Mouse (Mus musculus) retina, embryonic 14.5 days (tissue): ENCODE data around the gene Mxra7.
"Not testable (repeated sequence)": the region's sequence is repeated elsewhere in the genome, so short reads cannot be mapped to it uniquely, and the experiment has no call there.

Source experiments
- DNase-seq: peaks from one replicate; pipeline ENCODE4 v3.0.0-alpha.2; 2015; ENCODE audit warnings: low spot score

Mxra7 gene

DNA sequence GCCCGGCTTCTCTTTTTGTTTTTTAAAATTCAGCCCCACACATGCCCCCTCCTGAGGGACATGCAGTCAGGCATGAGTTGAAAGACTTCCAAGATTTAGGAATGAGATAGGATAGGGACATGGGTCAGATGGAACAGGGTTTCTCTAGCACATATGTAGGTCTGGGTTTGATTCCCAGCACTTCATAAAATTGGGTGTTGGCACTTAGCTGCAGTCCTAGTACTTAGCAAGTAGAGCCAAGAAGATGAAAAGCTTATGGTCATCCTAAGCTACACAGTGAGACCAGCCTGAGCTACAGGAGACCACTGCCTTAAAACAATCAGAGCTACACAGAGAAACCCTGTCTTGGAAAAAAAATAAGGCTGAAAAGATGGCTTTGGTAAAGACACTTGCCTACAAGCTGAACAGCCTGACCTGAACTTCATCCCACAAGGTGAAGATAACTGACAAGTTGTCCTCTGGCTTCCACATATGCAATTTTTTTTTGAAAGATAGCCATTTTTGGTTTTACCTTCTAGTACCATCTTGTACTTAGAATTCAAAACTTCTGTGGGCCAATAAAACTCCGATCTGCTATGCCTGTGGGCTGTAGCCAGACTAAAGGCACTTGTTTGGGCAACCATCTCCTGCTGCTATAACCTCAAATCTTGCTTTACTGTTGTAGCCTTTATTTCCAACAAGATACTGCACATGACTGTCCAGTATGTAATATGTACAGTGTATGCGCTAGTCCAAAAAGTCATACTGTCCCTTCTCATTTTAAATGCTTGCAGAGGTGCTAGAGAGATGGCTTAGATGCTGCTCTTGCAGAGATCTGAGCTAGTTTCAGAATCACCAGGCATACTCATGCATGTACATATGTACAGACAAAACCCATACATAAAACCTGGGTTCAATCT lies 19.6 kb upstream of the Mxra7 start:
- no peak for DNase-seq

DNA sequence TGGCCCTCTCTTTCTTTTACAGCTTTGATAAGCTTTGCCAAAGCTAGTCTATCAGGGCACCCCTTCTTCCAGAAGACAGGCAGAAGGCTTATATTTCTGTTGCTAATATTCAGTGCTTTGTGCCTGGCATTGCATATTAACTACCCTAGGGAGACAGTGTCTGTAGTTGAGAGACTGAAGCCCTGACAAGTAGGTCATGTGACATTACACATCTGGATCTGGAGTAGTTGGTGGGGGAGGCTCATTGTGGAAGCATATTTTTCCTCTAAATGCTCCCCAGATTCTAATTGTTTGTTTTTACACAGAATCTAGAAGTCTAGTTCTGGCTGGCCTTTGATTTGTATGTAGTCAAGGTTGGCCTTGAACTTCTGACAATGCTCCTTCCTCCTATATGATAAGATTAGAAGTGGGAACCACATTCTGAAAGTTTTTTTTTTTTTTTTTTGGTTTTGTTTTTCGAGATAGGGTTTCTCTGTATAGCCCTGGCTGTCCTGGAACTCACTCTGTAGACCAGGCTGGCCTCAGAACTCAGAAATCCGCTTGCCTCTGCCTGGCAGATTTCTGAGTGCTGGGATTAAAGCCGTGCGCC lies 18.8 kb upstream of the Mxra7 start:
- DNase-seq: no peak

DNA sequence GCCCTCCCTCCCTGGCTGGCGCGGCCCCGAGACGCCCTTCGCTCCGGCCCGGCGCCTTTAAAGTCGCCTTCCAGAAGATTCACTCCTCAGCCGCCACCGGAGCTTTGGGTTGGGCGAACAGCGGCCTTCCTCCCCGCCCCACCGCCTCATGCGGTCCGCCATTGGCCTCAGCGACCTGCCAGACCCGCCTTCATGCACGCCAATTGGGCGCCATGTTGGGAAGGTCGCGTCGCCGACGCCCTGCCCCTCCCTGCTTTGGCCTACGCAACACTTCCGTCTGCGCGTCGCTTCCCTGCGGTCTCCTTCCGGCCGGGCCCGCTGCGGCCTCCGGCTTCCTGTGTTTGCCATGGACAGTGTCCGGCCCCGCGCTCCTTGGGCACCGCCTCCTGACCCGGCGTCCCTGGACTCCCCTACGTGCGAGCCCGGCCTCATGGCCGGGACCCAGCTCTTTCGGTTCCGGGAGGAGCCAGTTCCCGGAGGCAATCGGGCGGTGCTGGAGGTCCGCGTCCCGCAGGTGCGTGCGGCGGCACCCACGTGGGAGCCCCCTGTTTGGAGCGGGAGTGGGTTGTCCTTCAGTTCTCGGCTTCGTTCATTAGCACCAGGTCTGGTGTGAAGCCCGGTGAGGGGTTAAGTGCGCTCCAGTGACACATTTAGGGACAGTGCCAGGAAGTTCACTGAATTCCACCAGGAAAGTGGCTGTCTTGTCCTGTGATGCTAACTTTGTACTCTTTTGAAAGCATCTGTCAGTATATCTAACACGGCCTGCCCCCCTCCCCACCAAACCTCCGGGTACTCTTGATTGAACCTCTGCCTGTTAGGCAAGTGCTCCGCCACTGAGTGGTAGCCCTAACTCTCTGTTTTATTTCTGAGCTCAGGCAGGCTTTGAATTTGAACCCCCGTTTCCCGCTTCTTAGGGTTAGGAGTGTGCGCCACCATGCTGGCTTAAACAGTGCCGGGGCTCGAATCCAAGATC lies 15.7 kb upstream of the Mxra7 start, which contains the start of the genes Mettl23 and Jmjd6:
Gene Mettl23 (plus strand): TSS at position 18 of the 973 bp plus-strand sequence.
Gene Jmjd6 (minus strand): TSS at position 189 of the 973 bp plus-strand sequence.
- peak; percentile 96 for DNase-seq

DNA sequence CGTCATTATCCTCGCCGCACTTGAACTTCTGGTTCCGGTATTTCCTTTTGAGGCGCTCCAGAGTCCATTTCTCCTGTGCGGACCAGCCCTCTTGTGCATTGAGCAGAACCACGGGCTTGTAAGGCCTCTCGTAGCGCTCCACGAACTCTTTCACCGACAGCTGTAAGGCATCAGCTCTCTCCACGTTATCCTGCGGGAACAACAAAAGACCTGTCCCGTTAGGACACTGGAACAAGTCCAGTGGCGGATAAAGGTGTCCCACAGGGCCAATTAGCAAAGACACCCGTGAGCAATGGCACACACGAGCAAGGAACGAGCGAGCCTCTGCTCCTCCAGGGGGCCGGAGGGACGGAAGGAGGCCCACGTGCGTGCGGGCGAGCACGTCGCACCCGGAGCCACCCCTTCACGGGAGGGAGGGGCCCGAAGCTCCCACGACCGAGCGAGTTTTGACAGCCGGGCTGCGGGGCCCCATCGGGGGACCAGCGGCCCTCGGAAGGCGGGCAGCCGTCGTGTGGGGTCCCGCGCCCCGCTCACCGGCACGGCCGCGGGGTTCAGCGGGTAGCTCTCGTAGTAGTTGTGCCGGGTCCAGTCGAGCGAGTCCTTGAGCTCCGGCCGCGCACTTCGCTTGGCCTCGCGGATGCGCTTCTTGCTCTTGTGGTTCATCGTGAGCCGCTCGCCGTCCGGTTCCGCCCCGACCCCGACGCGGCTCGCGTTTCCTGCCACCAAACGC lies 14.8 kb upstream of the Mxra7 start:
- peak; percentile 67 for DNase-seq

DNA sequence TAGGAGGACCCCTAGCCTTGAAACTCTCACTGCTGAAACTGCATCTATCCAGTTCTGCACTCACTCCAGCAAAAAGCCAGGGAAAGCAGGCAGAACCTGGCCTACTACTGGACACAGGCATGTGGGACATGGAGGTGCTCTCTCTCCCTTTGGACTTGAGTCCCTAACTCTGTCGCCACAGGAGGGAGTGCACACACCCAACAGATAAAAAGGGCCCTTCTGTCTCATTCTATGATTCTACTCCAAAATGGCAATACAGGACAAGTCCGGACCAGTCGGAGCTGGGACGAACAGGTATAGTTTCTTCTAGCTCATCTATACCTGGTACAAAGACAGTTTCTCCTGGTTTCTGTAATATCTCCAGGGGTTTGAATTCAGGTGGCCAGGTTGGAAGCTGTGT lies 12.9 kb upstream of the Mxra7 start:
- no peak for DNase-seq

DNA sequence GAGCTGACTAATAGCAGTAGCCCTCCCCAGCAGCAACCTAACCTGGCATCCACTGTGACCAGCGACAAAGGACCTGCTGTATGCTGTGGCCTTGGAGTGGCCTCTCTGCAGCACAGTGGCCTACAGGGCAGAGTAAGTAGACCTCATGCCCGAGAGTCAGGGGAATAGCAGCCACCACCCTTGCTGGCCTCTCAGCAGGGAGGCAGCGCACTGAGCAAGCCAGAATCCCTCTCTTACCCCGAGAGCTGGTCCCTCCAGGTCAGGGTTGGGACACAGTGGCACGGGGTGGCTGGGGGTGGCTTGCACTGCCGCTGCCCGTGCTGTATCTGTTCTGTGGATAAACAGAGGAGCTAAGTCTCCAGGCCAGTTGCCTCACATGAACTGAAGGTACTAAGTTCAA lies 11.8 kb upstream of the Mxra7 start:
- no peak for DNase-seq

DNA sequence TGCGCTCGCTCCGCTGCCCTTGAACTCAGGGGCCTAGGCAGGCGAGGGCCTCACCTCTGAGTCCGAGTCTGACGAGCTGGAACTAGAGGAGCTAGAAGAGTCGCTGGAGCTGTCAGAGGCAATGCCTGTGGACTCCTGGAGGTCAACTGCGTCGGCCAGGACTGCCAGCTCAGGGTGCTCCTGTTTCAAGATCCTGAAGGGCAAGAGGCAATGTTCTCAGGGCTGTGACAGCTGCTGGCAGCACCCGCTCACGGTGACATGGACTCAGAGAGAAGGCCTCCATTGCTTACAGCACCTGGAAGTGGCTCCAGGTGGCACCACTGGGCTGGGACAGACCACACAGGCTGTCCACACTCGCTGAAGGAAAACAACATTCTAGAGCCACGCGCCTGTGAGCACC lies 11.1 kb upstream of the Mxra7 start:
- no peak for DNase-seq

DNA sequence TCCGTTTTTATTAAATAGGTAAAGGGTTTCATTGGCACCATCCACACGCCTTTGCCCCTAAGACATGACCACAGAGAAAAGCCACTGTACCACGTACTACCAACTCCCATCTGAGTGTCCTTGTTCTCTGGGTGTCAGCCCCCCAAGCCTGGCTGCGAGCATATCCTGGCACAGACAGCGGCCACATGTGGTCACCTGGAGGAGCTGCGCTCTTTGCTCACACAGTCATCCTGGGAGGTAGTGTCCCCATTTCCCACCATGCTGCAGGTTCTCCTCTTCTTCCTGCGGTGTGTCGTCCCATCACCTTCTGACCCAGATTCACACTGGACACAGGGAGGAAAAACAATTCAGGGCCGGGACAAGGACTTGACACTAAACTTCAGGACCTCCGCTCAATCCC lies 9.6 kb upstream of the Mxra7 start:
- DNase-seq: no peak

DNA sequence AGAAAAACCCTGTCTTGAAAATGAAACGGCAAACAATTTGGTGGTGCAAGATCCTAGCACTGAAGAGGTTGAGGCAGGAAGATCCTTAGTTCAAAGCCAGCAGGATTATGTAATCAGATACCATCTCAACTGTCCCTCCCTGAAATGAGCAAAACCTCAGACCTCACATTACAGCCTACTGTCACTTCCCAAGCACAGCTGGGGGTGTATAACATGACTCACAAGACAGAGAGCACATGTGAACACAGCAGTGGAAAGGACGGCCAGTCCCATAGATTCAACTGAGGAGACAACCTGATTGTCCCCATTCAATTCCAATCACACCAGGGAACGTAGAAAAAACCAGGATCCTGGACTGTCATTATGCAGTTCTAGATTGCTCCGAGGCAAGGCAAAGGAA lies 8.4 kb upstream of the Mxra7 start:
- DNase-seq: no peak

DNA sequence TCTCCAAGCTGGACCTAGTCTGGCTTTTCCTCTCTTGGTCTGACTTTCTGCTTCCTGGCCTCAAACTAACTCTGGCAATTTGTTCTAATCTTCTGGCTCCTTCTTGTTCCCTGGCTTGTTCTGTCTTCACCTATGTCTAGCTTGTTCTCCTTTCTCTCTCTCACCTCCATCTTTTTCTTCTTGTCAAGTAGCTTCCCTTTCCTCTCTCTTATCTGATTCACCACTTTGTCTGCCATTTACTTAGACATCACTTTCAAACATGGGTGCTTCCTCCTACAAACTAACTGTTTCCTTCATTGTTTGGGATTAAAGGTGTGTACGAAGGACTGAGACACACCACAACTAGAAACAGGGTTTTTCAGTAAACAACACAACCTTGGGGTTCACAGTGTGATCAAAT lies 7.1 kb upstream of the Mxra7 start:
- DNase-seq: no peak

DNA sequence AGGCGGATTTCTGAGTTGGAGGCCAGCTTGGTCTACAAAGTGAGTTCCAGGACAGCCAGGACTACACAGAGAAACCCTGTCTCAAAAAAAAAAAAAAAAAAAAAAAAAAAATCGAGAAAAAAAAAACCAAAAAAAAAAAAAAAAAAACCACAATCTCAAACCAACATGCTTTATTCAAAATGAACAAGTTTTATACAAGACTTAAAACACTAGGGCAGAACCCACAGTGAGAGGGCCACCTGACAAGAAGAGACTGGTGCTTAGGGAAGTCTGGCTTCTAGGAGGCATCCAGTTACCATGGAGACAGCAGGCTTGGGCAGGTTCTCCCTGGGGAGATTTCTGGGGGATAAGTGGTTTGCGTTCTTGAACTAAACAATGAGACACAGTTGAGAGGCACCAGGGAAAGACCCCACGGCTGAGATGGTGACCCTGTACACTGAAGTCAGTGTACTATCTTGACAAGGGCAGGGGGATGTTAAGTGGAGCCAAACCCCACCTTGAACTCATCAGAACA lies 4.4 kb upstream of the Mxra7 start:
- peak; percentile 67 for DNase-seq

DNA sequence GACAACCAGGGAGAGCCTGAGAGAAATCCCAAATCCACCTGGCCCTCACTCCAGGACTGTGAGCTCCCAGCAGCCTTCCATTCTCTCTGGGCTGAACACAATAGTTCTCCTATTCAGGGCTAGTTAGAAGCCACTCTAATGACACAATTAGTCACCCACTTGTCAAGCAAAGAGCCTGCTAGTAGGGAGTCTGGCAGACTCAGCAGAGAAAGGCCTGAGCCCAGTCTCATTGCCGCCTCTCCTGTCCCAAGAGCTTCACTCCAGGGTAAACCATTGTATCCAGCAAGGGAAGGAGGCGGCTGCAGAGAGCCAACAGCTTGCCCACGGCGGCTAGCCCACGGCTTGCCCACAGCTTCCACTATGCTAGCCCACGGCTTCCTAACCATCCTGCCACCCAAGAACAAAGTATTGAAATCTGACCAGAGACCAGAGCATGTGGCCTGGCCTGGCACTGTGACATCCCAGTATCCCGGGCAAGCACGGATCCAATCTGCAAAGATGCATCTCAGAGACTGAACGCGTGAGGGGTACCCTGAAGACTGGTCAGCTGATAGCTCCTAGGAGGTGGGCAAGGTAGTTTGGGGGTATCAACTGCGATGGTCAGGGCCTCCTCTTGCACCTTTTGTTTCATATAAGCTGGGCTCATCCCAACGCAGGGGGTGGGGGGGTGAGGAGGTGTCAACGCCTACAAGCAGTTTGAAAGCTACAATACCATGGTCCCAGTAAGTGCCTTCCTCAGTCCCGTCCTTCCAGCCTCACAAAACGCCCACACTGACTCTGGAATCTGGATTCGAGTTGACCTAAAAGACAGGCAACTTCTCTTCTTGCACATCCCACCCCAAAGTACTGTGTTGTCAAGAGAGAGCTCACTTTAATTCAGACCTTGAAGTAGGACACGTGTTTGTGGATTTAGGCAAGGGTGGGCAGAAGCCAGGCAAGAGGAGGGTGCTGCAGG lies 1.0 kb downstream of the Mxra7 start:
- peak; percentile 65 for DNase-seq

DNA sequence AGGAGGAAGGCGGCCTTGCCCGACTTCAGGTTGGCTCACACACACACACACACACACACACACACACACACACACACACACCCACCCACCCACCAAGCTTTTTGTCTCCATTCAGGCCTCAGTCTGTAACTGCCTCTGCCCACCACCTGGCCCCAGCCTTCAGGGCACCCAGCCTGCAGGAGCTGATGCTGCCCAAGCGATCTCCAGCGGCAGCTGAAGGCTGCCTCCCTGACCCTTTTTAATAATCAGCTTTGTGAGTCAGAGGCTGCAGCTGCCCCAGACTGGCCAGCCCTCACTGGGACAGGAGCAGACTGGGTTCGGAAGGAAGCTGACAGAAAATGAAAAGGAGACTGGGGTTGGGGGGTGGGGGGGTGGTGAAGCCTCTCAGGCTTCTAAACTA lies 2.6 kb downstream of the Mxra7 start:
- peak; percentile 47 for DNase-seq

DNA sequence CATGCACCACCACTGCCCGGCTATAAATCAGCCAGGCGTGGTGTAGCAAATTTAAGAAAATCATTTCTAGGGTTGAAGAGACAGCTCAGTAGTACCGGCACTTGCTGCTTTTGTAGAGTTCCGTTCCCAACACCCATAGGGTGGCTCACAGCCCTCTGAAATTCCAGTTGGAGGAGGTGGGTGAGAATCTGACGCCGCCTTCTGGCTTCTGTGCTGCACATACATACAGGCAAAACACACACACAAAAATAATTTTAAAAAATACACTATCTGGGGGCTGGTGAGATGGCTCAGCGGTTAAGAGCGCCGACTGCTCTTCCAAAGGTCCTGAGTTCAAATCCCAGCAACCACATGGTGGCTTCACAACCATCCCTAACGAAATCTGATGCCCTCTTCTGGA lies 4.0 kb downstream of the Mxra7 start:
- not testable (repeated sequence) for DNase-seq

DNA sequence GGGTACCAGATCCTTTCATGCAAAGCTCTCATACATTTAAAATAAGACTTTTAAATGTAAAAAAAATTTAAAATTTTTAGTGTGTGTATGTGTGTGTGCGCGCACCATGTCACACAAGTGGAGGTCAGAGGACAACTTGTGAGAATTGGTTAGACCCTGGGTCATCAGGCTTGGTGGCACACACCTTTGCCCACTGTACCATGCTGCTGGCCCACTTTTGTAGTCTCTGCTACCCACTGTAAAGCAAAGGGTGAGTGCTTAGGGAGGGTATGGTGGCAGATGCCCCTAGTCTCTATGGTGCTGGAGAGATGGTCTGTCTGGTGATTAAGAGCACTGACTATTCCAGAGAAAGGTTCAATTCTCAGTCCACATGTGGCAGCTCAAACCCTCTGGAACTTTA lies 4.6 kb downstream of the Mxra7 start:
- no peak for DNase-seq

DNA sequence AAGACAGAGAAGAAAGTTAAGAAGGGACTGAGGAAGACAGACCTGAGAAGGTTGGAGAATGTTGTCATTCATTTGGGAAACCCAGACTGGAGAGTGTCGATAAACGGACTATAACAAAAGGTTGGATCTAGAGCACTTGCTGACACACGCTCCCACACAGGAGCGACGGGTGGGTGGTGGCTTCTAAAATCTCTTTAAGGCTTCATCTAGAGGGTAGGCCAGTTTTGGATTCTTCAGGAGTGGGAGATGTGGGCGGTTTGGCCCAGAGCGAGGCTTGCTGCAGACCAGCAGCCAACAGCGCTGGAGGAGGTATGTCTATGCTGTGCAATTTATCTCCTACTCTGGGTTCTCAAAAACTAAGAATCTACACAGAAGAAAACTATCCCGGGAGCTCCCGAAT lies 5.2 kb downstream of the Mxra7 start:
- no peak for DNase-seq

DNA sequence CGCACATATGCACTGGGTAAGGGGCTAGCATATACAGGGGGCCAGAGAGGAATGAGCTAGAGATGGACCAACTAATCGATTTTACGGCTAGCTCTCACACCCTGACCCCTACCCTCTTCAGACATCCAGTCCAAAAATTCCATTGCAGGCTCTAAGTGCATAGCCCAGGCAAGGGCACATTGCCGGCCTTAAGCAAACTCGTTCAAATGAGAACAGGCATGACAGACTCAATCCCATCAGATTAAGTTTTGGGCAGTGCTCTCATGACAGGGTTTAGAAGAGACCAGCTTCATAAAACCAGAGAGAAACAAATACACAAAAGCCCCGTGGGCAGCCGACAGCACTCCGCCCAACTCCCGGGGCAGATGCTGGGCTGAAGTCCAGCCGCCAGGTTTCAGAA lies 5.6 kb downstream of the Mxra7 start:
- no peak for DNase-seq

DNA sequence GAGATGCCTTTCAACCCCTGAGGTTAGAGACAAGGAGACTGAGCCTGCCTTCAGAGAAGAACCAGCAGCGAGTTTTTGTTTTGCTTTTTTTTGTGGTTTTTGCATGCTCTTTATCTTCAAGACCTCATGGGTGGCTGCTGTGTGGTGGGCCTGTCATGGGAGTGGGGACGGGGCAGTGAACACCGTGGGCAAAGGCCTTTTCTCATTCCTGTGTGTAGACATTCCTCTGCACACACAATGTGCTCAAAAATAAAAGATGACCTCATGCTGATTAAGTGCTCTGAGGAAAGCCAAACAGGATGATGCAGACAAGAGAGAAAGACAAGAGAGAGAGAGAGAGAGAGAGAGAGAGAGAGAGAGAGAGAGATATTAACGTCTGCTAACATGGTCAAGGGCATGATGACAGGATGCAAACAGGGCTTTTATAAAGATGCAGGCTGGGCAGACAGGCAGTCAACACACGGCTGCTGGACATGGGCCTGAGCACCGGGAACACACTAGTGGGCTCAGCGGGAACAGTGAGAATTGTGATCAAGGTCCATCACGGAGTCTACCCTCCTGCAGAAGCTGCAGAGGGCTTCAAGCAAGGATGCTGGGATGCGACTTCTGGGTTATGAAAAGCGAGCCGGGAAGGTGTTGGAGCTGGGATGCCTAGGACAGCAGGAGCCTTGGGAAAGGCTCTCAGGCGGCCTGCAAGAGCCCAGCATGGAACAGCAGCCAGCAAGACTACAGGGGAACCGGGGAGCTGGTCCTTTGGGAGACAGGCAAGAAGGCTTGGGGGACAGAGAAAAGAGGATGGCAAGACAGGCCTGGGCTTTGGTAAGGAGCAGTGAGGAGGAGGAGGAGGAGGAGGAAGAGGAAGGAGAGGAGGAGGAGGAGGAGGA lies 6.5 kb downstream of the Mxra7 start:
- no peak for DNase-seq

DNA sequence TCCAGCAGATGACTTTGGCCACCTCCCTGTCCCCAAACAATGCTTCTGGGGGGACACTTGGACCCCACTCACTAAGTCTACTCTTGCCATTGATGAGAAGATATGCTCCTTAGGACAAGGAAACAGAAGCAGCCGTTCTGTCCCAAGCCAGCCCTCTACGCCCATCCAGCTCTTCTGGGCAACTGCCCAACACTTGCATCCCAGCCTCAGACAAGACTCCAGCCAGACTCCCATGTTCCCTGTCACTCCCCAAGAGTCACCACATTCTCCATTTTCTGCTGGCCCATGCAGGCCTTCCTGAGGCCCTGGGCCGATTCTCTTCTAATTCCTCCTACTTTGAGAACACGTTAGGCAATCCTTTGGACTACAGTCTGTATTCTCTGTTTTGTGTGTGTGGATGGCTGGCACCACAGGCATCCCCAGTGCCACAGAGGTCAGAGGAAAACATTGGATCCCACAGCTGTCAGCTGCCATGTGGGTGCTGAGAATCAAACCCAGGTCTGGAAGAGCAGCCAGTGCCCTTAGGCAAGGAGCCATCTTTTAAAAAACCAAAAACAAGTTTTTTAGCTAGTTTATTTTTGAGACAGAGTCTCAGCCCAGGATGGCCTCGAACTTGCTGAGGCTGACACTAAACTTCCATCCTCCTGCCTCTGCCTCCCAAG lies 7.8 kb downstream of the Mxra7 start:
- no peak for DNase-seq
